Mouse (Mus musculus) limb, embryonic 14.5 days (tissue): ENCODE measurements around the gene Carm1. TPM values are rescaled to one million over a fixed set of nuclear protein-coding genes. Genes with fewer than 3 reads are reported as not detected.
A peak's percentile ranks its signal among the peaks of the same experiment; 100 is the strongest.

Experiments used
- ATAC-seq: fragments of 200-750 bp; cut with Nextera tagmentation; 2 replicates; pipeline ENCODE4 v1.8.0; 2017; ENCODE audit warnings: low read depth, moderate number of reproducible peaks, moderate TSS enrichment; ENCODE audit not compliant: low FRiP score
- DNase-seq: peaks from one replicate; pipeline ENCODE4 v3.0.0-alpha.2; 2015; ENCODE audit warnings: low spot score
- H3K27ac ChIP-seq: fragments of 300-500 bp; sonication (generic); replicated peaks from 2 replicates; pipeline ENCODE4 v1.5.1; 2014; ENCODE audit warnings: low read depth, mild to moderate bottlenecking, low read length, moderate library complexity, mixed read lengths
- H3K27me3 ChIP-seq: fragments of 300-500 bp; sonication (generic); 2 replicates; pipeline ENCODE4 v1.6.1; 2014; ENCODE audit warnings: low read length, mixed read lengths; ENCODE audit not compliant: control insufficient read depth, insufficient read depth
- H3K36me3 ChIP-seq: fragments of 300-500 bp; sonication (generic); 2 replicates; pipeline ENCODE4 v1.6.1; 2014; ENCODE audit warnings: mild to moderate bottlenecking, low read length, moderate library complexity, mixed read lengths; ENCODE audit not compliant: control insufficient read depth, insufficient read depth
- H3K4me1 ChIP-seq: fragments of 300-500 bp; sonication (generic); 2 replicates; pipeline ENCODE4 v1.6.1; 2014; ENCODE audit warnings: antibody characterized with exemption, low read length, mixed read lengths; ENCODE audit not compliant: control insufficient read depth, insufficient read depth
- H3K4me2 ChIP-seq: fragments of 300-500 bp; sonication (generic); replicated peaks from 2 replicates; pipeline ENCODE4 v1.6.1; 2014; ENCODE audit warnings: low read depth, mild to moderate bottlenecking, low read length, moderate library complexity; ENCODE audit not compliant: severe bottlenecking
- H3K4me3 ChIP-seq: fragments of 300-500 bp; sonication (generic); replicated peaks from 2 replicates; pipeline ENCODE4 v1.5.1; 2014; ENCODE audit warnings: low read length
- H3K9ac ChIP-seq: fragments of 300-500 bp; sonication (generic); 2 replicates; pipeline ENCODE4 v1.6.1; 2014; ENCODE audit warnings: mild to moderate bottlenecking, low read depth, low read length, moderate library complexity; ENCODE audit not compliant: severe bottlenecking
- H3K9me3 ChIP-seq: fragments of 300-500 bp; sonication (generic); 2 replicates; pipeline ENCODE4 v1.6.1; 2016; ENCODE audit warnings: low read length; ENCODE audit not compliant: control insufficient read depth
- POLR2A ChIP-seq: fragments of 200-500 bp; IDR thresholded peaks from 2 replicates; pipeline ENCODE4 v1.8.0; 2012; ENCODE audit warnings: inconsistent platforms, mild to moderate bottlenecking, moderate library complexity, borderline replicate concordance; ENCODE audit not compliant: insufficient read depth, insufficient read length; ENCODE audit errors: extremely low read depth
- WGBS: fragments of 180-500 bp; shearing (Covaris S2); extraction: QIAGEN DNeasy Blood & Tissue Kit; methylation state at CpG from one replicate; pipeline ENCODE4 v1.1.7; 2014; 5-methylcytosine and 5-hydroxymethylcytosine counted together
- polyA plus RNA-seq, 2 experiments: library from polyadenylated mRNA; depleted of rRNA in 1 of 2; stranded (reverse) in 1 of 2; unstranded in 1 of 2; fragments of >200 nt; fragmentation: Nextera tagmentation in 1 of 2; extraction: Ambion mirVana in 1 of 2; gene quantifications; 2 replicates each; pipeline versions ENCODE4 v1.2.1 to v1.2.3; 2012 to 2014

Carm1 gene
- polyA plus RNA-seq, 2 experiments: 71.5 to 171 TPM

DNA sequence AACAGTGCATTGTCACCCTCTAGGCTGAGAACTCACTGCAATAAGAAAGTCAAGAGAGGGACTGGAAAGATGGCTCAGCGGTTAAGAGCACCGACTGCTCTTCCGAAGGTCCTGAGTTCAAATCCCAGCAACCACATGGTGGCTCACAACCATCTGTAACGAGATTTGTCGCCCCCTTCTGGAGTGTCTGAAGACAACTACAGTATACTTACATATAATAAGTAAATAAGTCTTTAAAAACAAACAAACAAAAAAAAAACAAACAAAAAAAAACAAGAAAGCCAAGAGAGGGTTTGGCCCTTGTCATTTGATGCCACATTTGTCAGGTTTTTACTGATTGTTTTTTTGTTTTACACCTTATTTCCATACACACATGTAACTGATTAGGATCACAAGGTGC is 57.4 kb downstream of the Carm1 start:
- Histone ChIP-seq H3K36me3 (no peaks in the 10 kb centered on the region), H3K9me3 (no peaks in the 10 kb centered on the region), H3K9ac (no peak overlapping the region), H3K4me2 (no peak overlapping the region), H3K4me3 (no peak overlapping the region), H3K27ac (no peak overlapping the region), H3K27me3 (no peaks in the 10 kb centered on the region), H3K4me1 (no peaks in the 10 kb centered on the region)
- TF ChIP-seq POLR2A: no peak
- DNase-seq: no peak
- WGBS: 70% methylated on average over 5 of the region's 5 CpGs
- ATAC-seq: no peak

GRCm38 (mm10) chr9:21605865-21606264 is 59.2 kb downstream of the Carm1 start:
- Histone ChIP-seq H3K36me3 (no peaks in the 10 kb centered on the region), H3K9ac (no peak overlapping the region), H3K4me2 (no peak overlapping the region), H3K4me1 (no peaks in the 10 kb centered on the region), H3K9me3 (no peaks in the 10 kb centered on the region), H3K27ac (no peak overlapping the region), H3K4me3 (no peak overlapping the region), H3K27me3 (no peaks in the 10 kb centered on the region)
- no peak for TF ChIP-seq POLR2A
- no peak for DNase-seq
- WGBS: 69% methylated on average over 5 of the region's 5 CpGs
- ATAC-seq: no peak

DNA sequence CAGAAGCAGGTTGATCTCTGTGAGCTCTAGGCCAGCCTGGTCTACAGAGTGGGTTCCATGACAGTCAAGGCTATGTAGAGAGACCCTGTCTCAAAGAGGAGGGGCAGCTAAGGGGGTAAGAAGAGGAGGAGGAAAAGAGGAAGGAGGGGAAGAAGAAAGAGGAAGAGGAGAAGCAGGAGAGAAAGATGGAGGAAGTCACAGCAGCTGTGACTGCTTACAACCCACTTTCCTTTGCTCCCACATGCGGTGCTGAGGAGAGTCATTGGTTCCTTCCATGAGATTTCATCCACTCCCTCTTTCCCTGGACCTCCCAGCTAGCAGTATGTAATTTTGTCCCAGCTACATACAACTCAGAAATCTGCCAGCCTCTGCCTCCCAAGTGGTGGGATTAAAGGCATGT is 60.0 kb downstream of the Carm1 start:
- no peak overlapping the region for H3K27ac ChIP-seq
- H3K9ac ChIP-seq: no peak overlapping the region
- ATAC-seq (no peak), DNase-seq (no peak)
- H3K27me3 ChIP-seq: no peaks in the 10 kb centered on the region
- H3K4me3 ChIP-seq: no peak overlapping the region
- H3K36me3 ChIP-seq: no peaks in the 10 kb centered on the region
- no peaks in the 10 kb centered on the region for H3K4me1 ChIP-seq
- 67% methylated on average over 1 of the region's 1 CpGs for WGBS
- no peak for TF ChIP-seq POLR2A
- no peak overlapping the region for H3K4me2 ChIP-seq
- H3K9me3 ChIP-seq: no peaks in the 10 kb centered on the region

DNA sequence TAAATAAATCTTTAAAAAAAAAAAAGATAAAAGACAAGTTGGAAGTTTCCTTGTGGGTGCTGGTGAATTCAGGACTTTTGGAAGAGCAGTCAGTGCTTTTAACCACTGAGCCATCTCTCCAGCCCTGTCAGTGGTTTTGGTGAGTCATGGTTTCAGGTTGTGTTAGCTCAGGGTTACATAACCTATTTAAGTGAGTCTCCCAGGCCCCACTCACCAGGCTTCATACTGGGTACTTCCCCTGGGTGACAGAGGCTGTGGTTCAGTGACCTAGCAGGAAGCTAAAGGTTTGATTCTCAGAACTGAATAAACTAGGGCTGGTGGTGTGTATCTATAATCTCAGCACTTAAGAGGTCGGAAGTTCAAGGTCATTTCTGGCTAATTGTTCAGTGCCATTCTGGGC is 63.2 kb downstream of the Carm1 start:
- H3K9ac ChIP-seq: no peak overlapping the region
- no peak overlapping the region for H3K4me2 ChIP-seq
- H3K27ac ChIP-seq: no peak overlapping the region
- TF ChIP-seq POLR2A: no peak
- 92% methylated on average over 1 of the region's 1 CpGs for WGBS
- DNase-seq (no peak), ATAC-seq (no peak)
- H3K4me3 ChIP-seq: no peak overlapping the region
- H3K36me3 ChIP-seq: no peaks in the 10 kb centered on the region
- H3K27me3 ChIP-seq: no peaks in the 10 kb centered on the region
- H3K9me3 ChIP-seq: no peaks in the 10 kb centered on the region
- H3K4me1 ChIP-seq: no peaks in the 10 kb centered on the region

- H3K4me1 ChIP-seq: peaks cover 12% of the 10 kb centered on the region; the same call in 1 of the 2 replicates
- no peak for TF ChIP-seq POLR2A
- H3K4me2 ChIP-seq: peak overlapping the region; percentile 68
- peak overlapping the region; percentile 80 for H3K9ac ChIP-seq
- peak overlapping the region; percentile 97 for H3K27ac ChIP-seq
- H3K36me3 ChIP-seq: peaks cover 8% of the 10 kb centered on the region; the same call in 1 of the 2 replicates
- 77% methylated on average over 15 of the region's 15 CpGs for WGBS
- DNase-seq: no peak
- no peak for ATAC-seq
- H3K27me3 ChIP-seq: no peaks in the 10 kb centered on the region
- H3K9me3 ChIP-seq: no peaks in the 10 kb centered on the region
- peak overlapping the region; percentile 82 for H3K4me3 ChIP-seq
Observed at GRCm38 (mm10) chr9:21614864-21615616, 68.3 kb downstream of the Carm1 start.
